Mouse (Mus musculus): Measurements from ENCODE around the gene Cdkn2aip.

Cdkn2aip gene

GRCm38 (mm10) chr8:47659463-47659862, 54.3 kb downstream of the Cdkn2aip start:
- CTCF ChIA-PET: no interaction called here

Measured in spleen, embryonic (tissue).